Mouse (Mus musculus): ENCODE measurements at regions not wholly inside any gene's neighbourhood (a gene's known extent, or its start where the extent isn't known, plus 50 kb on each side); places are given as distances from the start of the nearest gene placed in this dataset.

DNA sequence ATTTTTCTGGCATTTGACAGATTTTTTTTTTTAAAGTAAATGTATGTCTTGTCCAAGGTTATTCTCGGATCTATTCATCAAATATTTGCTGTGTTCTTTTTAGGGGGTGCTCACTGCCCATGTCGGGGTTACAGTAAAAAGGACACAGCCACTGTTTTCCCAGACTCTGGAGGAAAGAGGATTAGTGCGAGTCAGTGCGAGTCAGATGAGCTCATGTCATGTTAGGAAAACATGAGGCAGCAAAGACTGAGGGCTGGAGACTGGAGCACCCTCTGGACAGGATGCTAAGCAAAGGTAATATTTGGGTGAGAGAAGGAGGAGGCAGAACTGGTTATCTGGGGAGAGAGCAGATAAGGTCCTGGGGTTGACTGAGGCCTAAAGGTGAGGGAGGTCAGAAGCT, 117.3 kb downstream of the Slc38a4 start:
- no peak for TF ChIP-seq CTCF (IDR thresholded peaks at IDR 0.05 in 2 of 3, conservative IDR thresholded peaks at IDR 0.05 in 1 of 3; ENCODE audit: control insufficient read depth in 1 of 3, insufficient read depth in 1 of 3, low read depth in 2 of 3, low read length in 3 of 3, poor library complexity in 1 of 3, severe bottlenecking in 1 of 3)
- no peak for TF ChIP-seq POLR2AphosphoS2 (IDR thresholded peaks at IDR 0.05; ENCODE audit: low read length)
- no peak for TF ChIP-seq MYC (IDR thresholded peaks at IDR 0.05; ENCODE audit: low read depth, low read length)
- no peak for TF ChIP-seq POLR2A (IDR thresholded peaks at IDR 0.05; ENCODE audit: control insufficient read depth in 1 of 2, insufficient read depth in 1 of 2, low read depth in 1 of 2, low read length in 2 of 2, poor library complexity in 1 of 2)

All from MEL (cell line).